16 mouse cellular contexts compared by ENCODE assay signal in genomic region chr16:19666312-19666711, GRCm38 (mm10). TPM values are rescaled to one million over a fixed set of nuclear protein-coding genes. Genes with fewer than 3 reads are reported as not detected.
DNase-seq lines count a peak whose midpoint lies in the region; ATAC-seq and TF ChIP-seq lines count a peak whose summit lies in the region.
"Had no signal": no experiment of that assay in that cellular context is flagged by ENCODE, and none has a peak within 500 bp of the region (broad histone marks: within the 10 kb centered on the region; RNA-seq: fewer than 3 reads in every experiment).

No protein-coding gene starts in this region.

- no peak for ATAC-seq in liver, embryonic 11.5 days (replicated peaks; ENCODE audit: low FRiP score)
- ATAC-seq in Patski, result no peak
- peak; percentile 66 for ATAC-seq in megakaryocyte, adult 5-6 weeks (ENCODE audit: poor library complexity, severe bottlenecking)
- ATAC-seq: forebrain, embryonic 16.5 days had no signal

- H3K4me3 ChIP-seq in liver, adult 2 months (ENCODE audit: insufficient read depth, low read depth, low read length), result no peak overlapping the region
- no peak overlapping the region for H3K4me3 ChIP-seq in liver, embryonic 11.5 days (ENCODE audit: low read depth, low read length)
- H3K4me3 ChIP-seq: kidney, embryonic 15.5 days had no signal

- no peaks in the 10 kb centered on the region for H3K4me1 ChIP-seq in liver, adult 2 months (ENCODE audit: control insufficient read depth, insufficient read depth, low read length)
- no peaks in the 10 kb centered on the region for H3K4me1 ChIP-seq in liver, embryonic 11.5 days (replicated peaks; ENCODE audit: control insufficient read depth, insufficient read depth, low read length)
- H3K4me1 ChIP-seq: kidney, embryonic 15.5 days had no signal

- TF ChIP-seq CTCF in liver, adult 2 months (IDR thresholded peaks at IDR 0.05; ENCODE audit: low read depth, low read length), result no peak
- TF ChIP-seq CTCF in Patski (IDR thresholded peaks at IDR 0.05), result peak; percentile 39

- POLR2A ChIA-PET in Patski (lab: Charles Lee), result no interaction called here

- no peak overlapping the region for H3K4me2 ChIP-seq in liver, embryonic 11.5 days
- H3K4me2 ChIP-seq: kidney, embryonic 15.5 days had no signal

- CTCF ChIA-PET in Patski (lab: Charles Lee), result no interaction called here

- no peaks in the 10 kb centered on the region for H3K9me3 ChIP-seq in liver, embryonic 11.5 days (ENCODE audit: control insufficient read depth, low read length)
- H3K9me3 ChIP-seq: kidney, embryonic 15.5 days had no signal

- TF ChIP-seq POLR2A in liver, adult 2 months (IDR thresholded peaks at IDR 0.05; ENCODE audit: extremely low read depth, insufficient read depth, low read length), result no peak

- DNase-seq in cerebellum, adult 9-10 months, result peak; percentile 4
- DNase-seq in cerebellum, adult 11-12 months, result no peak
- peak; percentile 7 for DNase-seq in liver, adult 2 months (ENCODE audit: extremely low read depth, low read depth, low spot score)
- no peak for DNase-seq in liver, embryonic 11.5 days (ENCODE audit: low spot score)
- DNase-seq in Patski (ENCODE audit: low read depth, low spot score), result no peak
- DNase-seq in spleen, postnatal 4 days (ENCODE audit: low spot score in 2 of 2), result no peak
- no peak for DNase-seq in right cerebral cortex, adult 18-20 months
- DNase-seq: adrenal gland, postnatal 10 days; cerebellum, postnatal 36 days; left cerebral cortex, postnatal 4 days; lung, postnatal 4 days had no signal

- H3K79me2 ChIP-seq in liver, adult 2 months (ENCODE audit: control insufficient read depth, insufficient read depth, low read length), result no peaks in the 10 kb centered on the region

- 40% methylated on average over 1 of the region's 1 CpGs for WGBS in liver, adult 2 months
- 58% methylated on average over 1 of the region's 1 CpGs for WGBS in liver, embryonic 11.5 days

- no peaks in the 10 kb centered on the region for H3K27me3 ChIP-seq in liver, adult 2 months (ENCODE audit: control insufficient read depth, insufficient read depth, low read length)
- no peaks in the 10 kb centered on the region for H3K27me3 ChIP-seq in liver, embryonic 11.5 days (replicated peaks; ENCODE audit: control insufficient read depth, insufficient read depth, low read length)
- H3K27me3 ChIP-seq in Patski, result peaks cover 23% of the 10 kb centered on the region
- H3K27me3 ChIP-seq: kidney, embryonic 15.5 days had no signal

- H3K9ac ChIP-seq in liver, adult 2 months (ENCODE audit: low read depth, low read length), result no peak overlapping the region
- H3K9ac ChIP-seq in liver, embryonic 11.5 days (ENCODE audit: low read depth, low read length), result no peak overlapping the region
- H3K9ac ChIP-seq: kidney, embryonic 15.5 days had no signal

- in situ Hi-C loops in Patski (cut with MboI; ENCODE audit: low pct_unique_long_range_greater_than_20kb), result no loop called here

- H3K27ac ChIP-seq in liver, adult 2 months (replicated peaks; ENCODE audit: insufficient read depth, low read depth, low read length), result no peak overlapping the region
- H3K27ac ChIP-seq in liver, embryonic 11.5 days (ENCODE audit: low read depth, low read length), result no peak overlapping the region
- H3K27ac ChIP-seq: kidney, embryonic 15.5 days had no signal

- H3K36me3 ChIP-seq in liver, adult 2 months (ENCODE audit: control insufficient read depth, insufficient read depth, low read length), result no peaks in the 10 kb centered on the region
- no peaks in the 10 kb centered on the region for H3K36me3 ChIP-seq in liver, embryonic 11.5 days (ENCODE audit: control insufficient read depth, insufficient read depth, low read length)
- H3K36me3 ChIP-seq: kidney, embryonic 15.5 days had no signal

RNA-seq across cellular contexts. Expression of gene Olfr171, which starts 36.6 kb away (rescaled TPM):
- total RNA-seq in liver, adult 2 months (2014; rRNA removed), result not detected in 2 replicates
- polyA plus RNA-seq in liver, adult 2 months (2012; rRNA removed), result not detected in 2 replicates
- not detected in 2 replicates for polyA plus RNA-seq in liver, embryonic 11.5 days (2014; fragmentation: Nextera tagmentation; extraction: Ambion mirVana)
- not detected for polyA plus RNA-seq in Patski (2021)
- total RNA-seq in megakaryocyte, adult 5-6 weeks (2015), result not detected in 2 replicates
- total RNA-seq in megakaryocyte, adult 5-6 weeks (2017), result not detected in 2 replicates
- total RNA-seq: adrenal gland, postnatal 10 days; left cerebral cortex, postnatal 4 days had no signal
- polyA plus RNA-seq: forebrain, embryonic 16.5 days; heart, embryonic 14.5 days; kidney, embryonic 15.5 days; neural tube, embryonic 11.5 days had no signal

RNA-seq across cellular contexts. Expression of gene Lamp3, which starts 39.9 kb away (rescaled TPM):
- not detected in 2 replicates for total RNA-seq in liver, adult 2 months (2014; rRNA removed)
- polyA plus RNA-seq in liver, adult 2 months (2012; rRNA removed), result not detected in 2 replicates
- not detected in 2 replicates for polyA plus RNA-seq in liver, embryonic 11.5 days (2014; fragmentation: Nextera tagmentation; extraction: Ambion mirVana)
- polyA plus RNA-seq in Patski (2021), result 0.12 TPM
- total RNA-seq in megakaryocyte, adult 5-6 weeks (2015), result not detected in 2 replicates
- total RNA-seq in megakaryocyte, adult 5-6 weeks (2017), result not detected in 2 replicates
- total RNA-seq: adrenal gland, postnatal 10 days had no signal
- polyA plus RNA-seq: forebrain, embryonic 16.5 days; heart, embryonic 14.5 days; kidney, embryonic 15.5 days; neural tube, embryonic 11.5 days had no signal

RNA-seq across cellular contexts. Expression of gene Olfr170, which starts 54.6 kb away (rescaled TPM):
- not detected in 2 replicates for total RNA-seq in liver, adult 2 months (2014; rRNA removed)
- not detected in 2 replicates for polyA plus RNA-seq in liver, adult 2 months (2012; rRNA removed)
- polyA plus RNA-seq in liver, embryonic 11.5 days (2014; fragmentation: Nextera tagmentation; extraction: Ambion mirVana), result not detected in 2 replicates
- not detected for polyA plus RNA-seq in Patski (2021)
- not detected in 2 replicates for total RNA-seq in megakaryocyte, adult 5-6 weeks (2015)
- not detected in 2 replicates for total RNA-seq in megakaryocyte, adult 5-6 weeks (2017)
- total RNA-seq: adrenal gland, postnatal 10 days; left cerebral cortex, postnatal 4 days had no signal
- polyA plus RNA-seq: forebrain, embryonic 16.5 days; heart, embryonic 14.5 days; kidney, embryonic 15.5 days; neural tube, embryonic 11.5 days had no signal

Comparison
In these comparisons a context has a peak if more than half of its experiments do, and no peak if none do; other contexts are left out.
1. DNase-seq: peak in cerebellum, adult 9-10 months (single experiment) and liver, adult 2 months (single experiment); none in cerebellum, adult 11-12 months (single experiment), liver, embryonic 11.5 days (single experiment), Patski (single experiment), spleen, postnatal 4 days (0 of 2) and right cerebral cortex, adult 18-20 months (single experiment).